ENCODE assay signal across 8 mouse cellular contexts in genomic region chr7:16310521-16311452, GRCm38 (mm10). TPM values are rescaled to one million over a fixed set of nuclear protein-coding genes. Genes with fewer than 3 reads are reported as not detected.
A peak's percentile ranks its signal among the peaks of the same experiment; 100 is the strongest.
DNase-seq lines count a peak whose midpoint lies in the region; ATAC-seq and TF ChIP-seq lines count a peak whose summit lies in the region.

No protein-coding gene starts in this region.

- 2% methylated on average over 31 of the region's 31 CpGs for WGBS in heart, embryonic 12.5 days
- under 1% methylated on average over 29 of the region's 31 CpGs for WGBS in kidney, postnatal 0 days
- under 1% methylated on average over 30 of the region's 31 CpGs for WGBS in liver, embryonic 13.5 days (ENCODE audit: insufficient replicate concordance)
- under 1% methylated on average over 31 of the region's 31 CpGs for WGBS in neural tube, embryonic 12.5 days

- H3K4me3 ChIP-seq in heart, embryonic 12.5 days = peak overlapping the region; percentile 76
- H3K4me3 ChIP-seq in kidney, postnatal 0 days (replicated peaks; ENCODE audit: low read depth, low read length) = peak overlapping the region; percentile 80
- peak overlapping the region; percentile 91 for H3K4me3 ChIP-seq in liver, embryonic 13.5 days (replicated peaks)
- H3K4me3 ChIP-seq in neural tube, embryonic 12.5 days = peak overlapping the region; percentile 80

- no peak for ATAC-seq in heart, embryonic 12.5 days (ENCODE audit: insufficient number of reproducible peaks, low FRiP score)
- no peak for ATAC-seq in kidney, postnatal 0 days (replicated peaks; ENCODE audit: low FRiP score, low read depth)
- ATAC-seq in liver, embryonic 13.5 days (ENCODE audit: low read depth) = 0 out of 2 replicates have a peak, but pooled peaks have one; percentile 1
- ATAC-seq in neural tube, embryonic 12.5 days (ENCODE audit: low FRiP score, low read depth) = 0 out of 2 replicates have a peak, but pooled peaks have one; percentile 6

- H3K27me3 ChIP-seq in heart, embryonic 12.5 days (replicated peaks) = no peaks in the 10 kb centered on the region
- no peaks in the 10 kb centered on the region for H3K27me3 ChIP-seq in kidney, postnatal 0 days (ENCODE audit: insufficient read depth, low read length)
- peaks cover 18% of the 10 kb centered on the region for H3K27me3 ChIP-seq in liver, embryonic 13.5 days
- H3K27me3 ChIP-seq in neural tube, embryonic 12.5 days (replicated peaks) = 0 out of 2 replicates have a peak, but pooled peaks cover 3% of the 10 kb centered on the region

- H3K4me1 ChIP-seq in heart, embryonic 12.5 days (replicated peaks) = peaks cover 55% of the 10 kb centered on the region
- H3K4me1 ChIP-seq in kidney, postnatal 0 days (replicated peaks; ENCODE audit: insufficient read depth, low read length) = peaks cover 30% of the 10 kb centered on the region
- peaks cover 91% of the 10 kb centered on the region for H3K4me1 ChIP-seq in liver, embryonic 13.5 days (replicated peaks)
- H3K4me1 ChIP-seq in neural tube, embryonic 12.5 days = peaks cover 53% of the 10 kb centered on the region

- peak overlapping the region; percentile 96 for H3K9ac ChIP-seq in heart, embryonic 12.5 days
- H3K9ac ChIP-seq in kidney, postnatal 0 days (ENCODE audit: low read depth, low read length) = peak overlapping the region; percentile 67; the same call in 1 of the 2 replicates
- peak overlapping the region; percentile 99 for H3K9ac ChIP-seq in liver, embryonic 13.5 days
- H3K9ac ChIP-seq in neural tube, embryonic 12.5 days = peak overlapping the region; percentile 91

- H3K36me3 ChIP-seq in heart, embryonic 12.5 days = no peaks in the 10 kb centered on the region
- no peaks in the 10 kb centered on the region for H3K36me3 ChIP-seq in kidney, postnatal 0 days (ENCODE audit: insufficient read depth, low read length)
- no peaks in the 10 kb centered on the region for H3K36me3 ChIP-seq in liver, embryonic 13.5 days
- no peaks in the 10 kb centered on the region for H3K36me3 ChIP-seq in neural tube, embryonic 12.5 days

- DNase-seq in 416B (ENCODE audit: low read depth) (peak; percentile 78), MN1 (ENCODE audit: low spot score) (peak; percentile 34)
- DNase-seq in cerebellum, postnatal 25 days = peak; percentile 65 to 70
- peak; percentile 53 for DNase-seq in kidney, postnatal 0 days (ENCODE audit: low spot score)
- DNase-seq in liver, embryonic 13.5 days = no peak
- peak; percentile 74 for DNase-seq in thymus, postnatal 4 days

- H3K27ac ChIP-seq in heart, embryonic 12.5 days (ENCODE audit: poor library complexity, severe bottlenecking) = peak overlapping the region; percentile 100; the same call in 1 of the 2 replicates
- H3K27ac ChIP-seq in kidney, postnatal 0 days = peak overlapping the region; percentile 98
- peak overlapping the region; percentile 99 for H3K27ac ChIP-seq in liver, embryonic 13.5 days
- no peak overlapping the region for H3K27ac ChIP-seq in neural tube, embryonic 12.5 days

- TF ChIP-seq CTCF in kidney, postnatal 0 days (IDR thresholded peaks at IDR 0.05; ENCODE audit: low read depth) = no peak

- no peaks in the 10 kb centered on the region for H3K9me3 ChIP-seq in heart, embryonic 12.5 days (replicated peaks)
- H3K9me3 ChIP-seq in kidney, postnatal 0 days (replicated peaks; ENCODE audit: low read length) = no peaks in the 10 kb centered on the region
- no peaks in the 10 kb centered on the region for H3K9me3 ChIP-seq in liver, embryonic 13.5 days (replicated peaks)
- no peaks in the 10 kb centered on the region for H3K9me3 ChIP-seq in neural tube, embryonic 12.5 days

- peak overlapping the region; percentile 98 for H3K4me2 ChIP-seq in heart, embryonic 12.5 days
- H3K4me2 ChIP-seq in kidney, postnatal 0 days (ENCODE audit: low read length) = peak overlapping the region; percentile 99
- H3K4me2 ChIP-seq in liver, embryonic 13.5 days = peak overlapping the region; percentile 100
- peak overlapping the region; percentile 99 for H3K4me2 ChIP-seq in neural tube, embryonic 12.5 days (replicated peaks)

RNA-seq across cellular contexts. Expression of gene Bbc3, which starts 2.6 kb away (rescaled TPM):
- 9.8 and 10.4 TPM in 2 replicates for polyA plus RNA-seq in heart, embryonic 12.5 days (2016; fragmentation: Nextera tagmentation; extraction: Ambion mirVana)
- polyA plus RNA-seq in kidney, postnatal 0 days (2015; fragmentation: Nextera tagmentation; extraction: Ambion mirVana) = 12.4 and 13.1 TPM in 2 replicates
- 4.1 and 4.5 TPM in 2 replicates for polyA plus RNA-seq in liver, embryonic 13.5 days (2015; fragmentation: Nextera tagmentation; extraction: Ambion mirVana)
- polyA plus RNA-seq in neural tube, embryonic 12.5 days (2016; fragmentation: Nextera tagmentation; extraction: Ambion mirVana) = 22.7 and 25.0 TPM in 2 replicates

RNA-seq across cellular contexts. Expression of gene Ccdc9, which starts 24.2 kb away (rescaled TPM):
- 24.3 and 31.2 TPM in 2 replicates for polyA plus RNA-seq in heart, embryonic 12.5 days (2016; fragmentation: Nextera tagmentation; extraction: Ambion mirVana)
- polyA plus RNA-seq in kidney, postnatal 0 days (2015; fragmentation: Nextera tagmentation; extraction: Ambion mirVana) = 14.2 and 17.1 TPM in 2 replicates
- 12.6 and 17.5 TPM in 2 replicates for polyA plus RNA-seq in liver, embryonic 13.5 days (2015; fragmentation: Nextera tagmentation; extraction: Ambion mirVana)
- 47.7 and 49.5 TPM in 2 replicates for polyA plus RNA-seq in neural tube, embryonic 12.5 days (2016; fragmentation: Nextera tagmentation; extraction: Ambion mirVana)

RNA-seq across cellular contexts. Expression of gene Inafm1, which starts 37.4 kb away (rescaled TPM):
- polyA plus RNA-seq in heart, embryonic 12.5 days (2016; fragmentation: Nextera tagmentation; extraction: Ambion mirVana) = 11.0 and 12.1 TPM in 2 replicates
- 28.2 and 32.0 TPM in 2 replicates for polyA plus RNA-seq in kidney, postnatal 0 days (2015; fragmentation: Nextera tagmentation; extraction: Ambion mirVana)
- polyA plus RNA-seq in liver, embryonic 13.5 days (2015; fragmentation: Nextera tagmentation; extraction: Ambion mirVana) = 3.9 and 4.4 TPM in 2 replicates
- polyA plus RNA-seq in neural tube, embryonic 12.5 days (2016; fragmentation: Nextera tagmentation; extraction: Ambion mirVana) = 27.0 and 28.5 TPM in 2 replicates

RNA-seq across cellular contexts. Expression of gene C5ar1, which starts 51.4 kb away (rescaled TPM):
- polyA plus RNA-seq in heart, embryonic 12.5 days (2016; fragmentation: Nextera tagmentation; extraction: Ambion mirVana) = 1.1 and 1.8 TPM in 2 replicates
- polyA plus RNA-seq in kidney, postnatal 0 days (2015; fragmentation: Nextera tagmentation; extraction: Ambion mirVana) = 3.1 and 3.4 TPM in 2 replicates
- 1.4 TPM in 2 replicates for polyA plus RNA-seq in liver, embryonic 13.5 days (2015; fragmentation: Nextera tagmentation; extraction: Ambion mirVana)
- 0.87 and 1.2 TPM in 2 replicates for polyA plus RNA-seq in neural tube, embryonic 12.5 days (2016; fragmentation: Nextera tagmentation; extraction: Ambion mirVana)

Comparison
In these comparisons a context has a peak if more than half of its experiments do, and no peak if none do; other contexts are left out.
1. ATAC-seq: peak in liver, embryonic 13.5 days (single experiment) and neural tube, embryonic 12.5 days (single experiment); none in heart, embryonic 12.5 days (single experiment) and kidney, postnatal 0 days (single experiment).
2. Peak in every context shown above with its lines, with median percentiles within 50 percentile points of each other: H3K4me2 ChIP-seq, H3K4me3 ChIP-seq and H3K9ac ChIP-seq.